ENCODE assay signal across 19 mouse cellular contexts in the genomic region with DNA sequence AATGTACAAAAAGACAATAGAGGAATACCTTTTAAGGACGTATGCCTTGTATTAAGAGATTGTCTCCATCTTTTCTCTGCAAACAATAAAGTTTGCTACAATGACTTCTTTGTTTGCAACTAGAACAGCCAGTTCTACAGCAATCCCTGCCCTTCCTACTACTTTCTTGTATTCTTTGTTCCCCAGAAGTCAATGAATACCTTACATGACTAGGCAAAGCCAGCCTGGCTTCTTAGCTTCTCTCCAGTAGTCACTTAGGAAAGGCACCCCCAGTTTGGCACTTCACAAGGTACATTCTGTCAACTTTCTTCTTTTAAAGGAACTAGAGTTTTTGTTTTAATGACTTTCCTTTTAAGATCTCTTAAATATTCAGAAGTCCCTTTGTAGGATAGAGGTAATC.
"Had no signal": no experiment of that assay in that cellular context is flagged by ENCODE, and none has a peak within 500 bp of the region (broad histone marks: within the 10 kb centered on the region; RNA-seq: fewer than 3 reads in every experiment).

No protein-coding gene starts in this region.

- H3K36me3 ChIP-seq: liver, embryonic 13.5 days; lung, embryonic 15.5 days; midbrain, embryonic 13.5 days; neural tube, embryonic 13.5 days had no signal

- H3K4me1 ChIP-seq: liver, embryonic 13.5 days; lung, embryonic 15.5 days; megakaryocyte, embryonic 14.5 days had no signal

- H3K4me2 ChIP-seq: liver, embryonic 13.5 days; lung, embryonic 15.5 days; midbrain, embryonic 13.5 days; neural tube, embryonic 13.5 days had no signal

- H3K9ac ChIP-seq: liver, embryonic 13.5 days; lung, embryonic 15.5 days; midbrain, embryonic 13.5 days; neural tube, embryonic 13.5 days had no signal

- DNase-seq: kidney, adult 11 months; kidney, postnatal 14 days; kidney, postnatal 4 days; layer of hippocampus, postnatal 36 days; liver, embryonic 13.5 days; lung, postnatal 10 days; lung, postnatal 36 days; retina, postnatal 1 day; right cerebral cortex, postnatal 25 days; thymus, postnatal 25 days had no signal

- H3K27ac ChIP-seq: left cerebral cortex, adult 2 months; liver, embryonic 13.5 days; lung, embryonic 15.5 days; midbrain, embryonic 10.5 days; midbrain, embryonic 13.5 days; neural tube, embryonic 13.5 days had no signal

- H3K27me3 ChIP-seq: liver, embryonic 13.5 days; lung, embryonic 15.5 days; megakaryocyte, embryonic 14.5 days; midbrain, embryonic 13.5 days; neural tube, embryonic 13.5 days had no signal

- ATAC-seq: inflammation-experienced regulatory T-cells, adult 6 months; midbrain, embryonic 13.5 days; midbrain, embryonic 16.5 days had no signal

- H3K4me3 ChIP-seq: left cerebral cortex, adult 2 months; liver, embryonic 13.5 days; lung, embryonic 15.5 days; megakaryocyte, embryonic 14.5 days; midbrain, embryonic 10.5 days; midbrain, embryonic 13.5 days; myocyte; neural tube, embryonic 13.5 days had no signal

- H3K9me3 ChIP-seq: liver, embryonic 13.5 days; lung, embryonic 15.5 days; megakaryocyte, embryonic 14.5 days; midbrain, embryonic 10.5 days; midbrain, embryonic 13.5 days; neural tube, embryonic 13.5 days had no signal
